29 mouse cellular contexts compared by ENCODE assay signal in the genomic region with DNA sequence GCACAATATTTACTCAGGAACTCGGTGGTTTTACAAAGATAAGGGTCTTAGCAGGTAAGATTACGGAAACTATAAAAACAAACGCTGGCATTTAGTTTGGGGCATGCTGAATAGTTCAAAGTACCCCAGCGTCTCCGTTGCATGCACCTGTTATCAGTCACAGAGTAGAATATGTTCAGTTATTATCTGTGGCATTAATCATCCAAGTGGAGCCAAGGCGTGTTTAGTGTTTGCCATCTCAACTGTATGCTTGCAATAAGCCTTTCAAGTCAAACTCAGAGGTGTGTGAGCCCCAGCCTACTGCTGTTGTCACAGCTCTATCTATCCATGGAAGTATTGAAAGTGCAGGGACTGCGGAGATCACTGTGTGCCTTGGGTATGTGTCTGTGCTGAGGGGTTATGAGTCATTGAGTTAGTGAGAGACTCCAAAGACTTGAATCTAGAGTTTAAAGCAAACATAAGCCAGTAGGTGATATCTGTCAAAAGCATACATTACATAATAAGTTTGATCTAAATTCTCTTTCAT.
DNase-seq lines count a peak whose midpoint lies in the region; ATAC-seq and TF ChIP-seq lines count a peak whose summit lies in the region.
"Had no signal": no experiment of that assay in that cellular context is flagged by ENCODE, and none has a peak within 500 bp of the region (broad histone marks: within the 10 kb centered on the region; RNA-seq: fewer than 3 reads in every experiment).

No protein-coding gene starts in this region.

- intact Hi-C loops in heart, postnatal 25 days (cut with DNase I), result no loop called here

- peak; percentile 90 for ATAC-seq in stomach, embryonic 14.5 days (ENCODE audit: insufficient number of reproducible peaks, insufficient read depth, low FRiP score, low read depth)
- ATAC-seq in stomach, postnatal 0 days (ENCODE audit: low FRiP score, low TSS enrichment), result no peak
- ATAC-seq in stomach, embryonic 16.5 days (ENCODE audit: insufficient read depth, low FRiP score), result peak; percentile 89
- ATAC-seq: activated CD4-positive, CD25-positive, alpha-beta regulatory T cell, adult 4 months; forebrain, embryonic 15.5 days; hindbrain, postnatal 0 days; inflammation-experienced regulatory T-cells, adult 6 months had no signal

- H3K36me3 ChIP-seq in stomach, embryonic 14.5 days (ENCODE audit: control insufficient read depth, insufficient read depth, low read length), result no peaks in the 10 kb centered on the region
- H3K36me3 ChIP-seq in stomach, postnatal 0 days (ENCODE audit: control insufficient read depth, insufficient read depth, low read length), result no peaks in the 10 kb centered on the region
- no peaks in the 10 kb centered on the region for H3K36me3 ChIP-seq in stomach, embryonic 16.5 days (ENCODE audit: control insufficient read depth, insufficient read depth, low read length)
- H3K36me3 ChIP-seq: embryonic facial prominence, embryonic 10.5 days; embryonic facial prominence, embryonic 13.5 days; forebrain, embryonic 12.5 days; forebrain, embryonic 15.5 days; heart, embryonic 12.5 days; heart, embryonic 15.5 days had no signal

- H3K4me1 ChIP-seq in stomach, embryonic 14.5 days (ENCODE audit: control insufficient read depth, insufficient read depth, low read length), result no peaks in the 10 kb centered on the region
- H3K4me1 ChIP-seq in stomach, postnatal 0 days (replicated peaks; ENCODE audit: control insufficient read depth, insufficient read depth), result no peaks in the 10 kb centered on the region
- H3K4me1 ChIP-seq in stomach, embryonic 16.5 days (ENCODE audit: control insufficient read depth, insufficient read depth, low read length), result no peaks in the 10 kb centered on the region
- H3K4me1 ChIP-seq: embryonic facial prominence, embryonic 13.5 days; forebrain, embryonic 12.5 days; heart, embryonic 12.5 days; heart, embryonic 15.5 days had no signal

- no peak overlapping the region for H3K4me2 ChIP-seq in stomach, embryonic 14.5 days (replicated peaks; ENCODE audit: low read depth, low read length)
- no peak overlapping the region for H3K4me2 ChIP-seq in stomach, postnatal 0 days (replicated peaks; ENCODE audit: low read depth)
- no peak overlapping the region for H3K4me2 ChIP-seq in stomach, embryonic 16.5 days (ENCODE audit: low read depth, low read length)
- H3K4me2 ChIP-seq: embryonic facial prominence, embryonic 13.5 days; forebrain, embryonic 12.5 days; forebrain, embryonic 15.5 days; heart, embryonic 12.5 days; heart, embryonic 15.5 days; hindbrain, embryonic 14.5 days had no signal

- TF ChIP-seq EP300 in stomach, postnatal 0 days (optimal IDR thresholded peaks at IDR 0.05), result no peak

- no peaks in the 10 kb centered on the region for H3K9me3 ChIP-seq in stomach, embryonic 14.5 days (ENCODE audit: control insufficient read depth, low read depth, low read length)
- no peaks in the 10 kb centered on the region for H3K9me3 ChIP-seq in stomach, postnatal 0 days (ENCODE audit: control insufficient read depth, low read length)
- H3K9me3 ChIP-seq in stomach, embryonic 16.5 days (replicated peaks; ENCODE audit: control insufficient read depth, low read length), result 0 out of 2 replicates have a peak, but pooled peaks cover 3% of the 10 kb centered on the region
- H3K9me3 ChIP-seq: embryonic facial prominence, embryonic 10.5 days; embryonic facial prominence, embryonic 13.5 days; forebrain, embryonic 12.5 days; forebrain, embryonic 15.5 days; heart, embryonic 15.5 days had no signal

- DNase-seq in heart, adult 11 months, result peak; percentile 82
- DNase-seq in heart, postnatal 25 days (ENCODE audit: low spot score), result no peak
- no peak for DNase-seq in stomach, postnatal 0 days (ENCODE audit: low spot score)
- no peak for DNase-seq in thymus, postnatal 36 days
- DNase-seq: adrenal gland, adult 8-10 months; adrenal gland, postnatal 25 days; cerebellum, adult 11 months; cerebellum, adult 8-10 months; cerebellum, postnatal 10 days; cerebellum, postnatal 36 days; embryo, embryonic 11 days; gastrocnemius, postnatal 10 days; gastrocnemius, postnatal 36 days; heart, adult 18-20 months; heart, postnatal 10 days; heart, postnatal 4 days had no signal

- H3K4me3 ChIP-seq in stomach, embryonic 14.5 days (ENCODE audit: low read depth, low read length), result no peak overlapping the region
- no peak overlapping the region for H3K4me3 ChIP-seq in stomach, postnatal 0 days (ENCODE audit: low read depth, low read length)
- H3K4me3 ChIP-seq in stomach, embryonic 16.5 days (replicated peaks; ENCODE audit: low read length), result no peak overlapping the region
- H3K4me3 ChIP-seq: embryonic facial prominence, embryonic 10.5 days; embryonic facial prominence, embryonic 13.5 days; erythroblast, embryonic 14.5 days; forebrain, embryonic 12.5 days; forebrain, embryonic 15.5 days; heart, embryonic 12.5 days; heart, embryonic 15.5 days had no signal

- TF ChIP-seq CTCF in stomach, postnatal 0 days (IDR thresholded peaks at IDR 0.05; ENCODE audit: low read depth), result no peak

- H3K27ac ChIP-seq in stomach, embryonic 14.5 days (ENCODE audit: low read length), result no peak overlapping the region
- H3K27ac ChIP-seq in stomach, postnatal 0 days (replicated peaks), result no peak overlapping the region
- no peak overlapping the region for H3K27ac ChIP-seq in stomach, embryonic 16.5 days (ENCODE audit: low read length)
- H3K27ac ChIP-seq: embryonic facial prominence, embryonic 10.5 days; embryonic facial prominence, embryonic 13.5 days; forebrain, embryonic 12.5 days; forebrain, embryonic 15.5 days; heart, embryonic 15.5 days; hindbrain, embryonic 14.5 days; hindbrain, postnatal 0 days had no signal

- 56% methylated on average over 7 of the region's 7 CpGs for WGBS in stomach, embryonic 14.5 days
- 54% methylated on average over 7 of the region's 7 CpGs for WGBS in stomach, postnatal 0 days
- 45% methylated on average over 7 of the region's 7 CpGs for WGBS in stomach, embryonic 16.5 days

- no peak overlapping the region for H3K9ac ChIP-seq in stomach, embryonic 14.5 days (replicated peaks; ENCODE audit: low read depth, low read length)
- H3K9ac ChIP-seq in stomach, postnatal 0 days (ENCODE audit: low read length), result no peak overlapping the region
- no peak overlapping the region for H3K9ac ChIP-seq in stomach, embryonic 16.5 days (ENCODE audit: low read length)
- H3K9ac ChIP-seq: embryonic facial prominence, embryonic 13.5 days; forebrain, embryonic 12.5 days; forebrain, embryonic 15.5 days; heart, embryonic 12.5 days; heart, embryonic 15.5 days; hindbrain, embryonic 14.5 days had no signal

- H3K27me3 ChIP-seq in stomach, embryonic 14.5 days (ENCODE audit: control insufficient read depth, insufficient read depth, low read length), result no peaks in the 10 kb centered on the region
- H3K27me3 ChIP-seq in stomach, postnatal 0 days (ENCODE audit: control insufficient read depth, insufficient read depth, low read length), result no peaks in the 10 kb centered on the region
- no peaks in the 10 kb centered on the region for H3K27me3 ChIP-seq in stomach, embryonic 16.5 days (ENCODE audit: control insufficient read depth, insufficient read depth, low read length)
- H3K27me3 ChIP-seq: forebrain, embryonic 12.5 days; forebrain, embryonic 15.5 days; heart, embryonic 12.5 days; heart, embryonic 15.5 days had no signal
